Mouse (Mus musculus): ENCODE results near the gene Sgcd.
"Not testable (repeated sequence)": the region's sequence is repeated elsewhere in the genome, so short reads cannot be mapped to it uniquely, and the experiment has no call there.

The Sgcd gene

DNA sequence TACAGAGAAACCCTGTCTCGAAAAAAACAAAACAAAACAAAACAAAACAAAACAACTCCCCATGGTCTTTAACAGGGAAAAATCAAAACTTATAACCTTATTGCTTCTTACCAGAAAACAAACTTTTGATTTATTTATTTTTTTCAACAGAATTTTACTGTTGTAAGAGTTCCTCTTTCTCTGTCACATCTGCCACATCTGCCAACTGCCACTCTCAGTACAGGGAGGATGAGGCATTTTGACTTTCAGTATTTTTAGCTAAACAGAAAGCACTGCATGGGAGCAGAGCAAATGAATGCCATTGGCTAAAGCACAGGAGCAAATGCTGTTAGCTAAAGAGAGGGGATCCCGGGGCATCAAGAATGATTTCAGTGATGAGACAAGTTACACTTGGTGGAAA, 528.6 kb downstream of the Sgcd start:
- intact Hi-C loops (cut with DNase I) = no loop called here

GRCm38 (mm10) chr11:47459214-47459613, 529.6 kb downstream of the Sgcd start:
- intact Hi-C loops (cut with DNase I) = no loop called here

DNA sequence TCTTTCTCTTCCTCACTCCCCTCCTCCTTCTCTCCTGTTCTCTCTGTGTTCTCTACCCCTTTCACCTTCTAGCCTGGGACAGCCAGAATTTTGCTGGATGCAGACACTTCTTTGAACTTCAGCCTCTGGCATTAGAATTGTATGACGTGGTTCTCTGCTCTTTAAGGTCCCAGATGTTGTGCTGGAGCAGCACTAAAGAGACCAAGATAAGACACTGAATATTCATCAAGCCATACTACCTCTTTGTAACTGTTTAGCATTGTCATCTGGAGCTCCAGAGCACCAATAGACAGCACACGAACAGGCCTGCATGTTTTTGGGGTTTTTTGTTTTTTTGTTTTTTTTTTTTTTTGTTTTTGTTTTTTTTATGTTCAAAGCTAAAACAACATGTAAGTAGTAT, 541.0 kb downstream of the Sgcd start:
- intact Hi-C loops (cut with DNase I) = no loop called here

GRCm38 (mm10) chr11:47446337-47446736, 542.4 kb downstream of the Sgcd start:
- intact Hi-C loops (cut with DNase I) = no loop called here

DNA sequence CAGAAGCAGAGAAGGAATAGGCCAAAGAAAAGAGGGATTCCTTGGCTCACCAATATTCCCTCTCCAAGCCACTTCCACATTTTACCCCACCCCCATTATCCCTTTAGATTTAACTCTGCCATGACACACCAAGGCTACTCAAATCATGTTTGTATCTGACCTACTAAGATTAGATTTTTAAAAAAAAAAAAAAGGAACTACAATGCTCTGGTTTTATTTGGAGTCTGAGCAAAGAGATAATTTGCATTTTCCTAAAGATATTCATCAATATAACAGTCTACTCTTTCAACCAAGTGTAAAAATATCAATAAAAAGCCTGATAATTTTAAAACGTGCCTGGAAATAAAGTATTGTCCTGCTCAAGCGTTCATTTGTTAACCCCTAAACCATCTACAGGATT, 543.1 kb downstream of the Sgcd start:
- intact Hi-C loops (cut with DNase I) = no loop called here

GRCm38 (mm10) chr11:47442266-47442665, 546.5 kb downstream of the Sgcd start:
- intact Hi-C loops (cut with DNase I) = no loop called here

GRCm38 (mm10) chr11:47399607-47400006, 589.2 kb downstream of the Sgcd start:
- intact Hi-C loops (cut with DNase I) = no loop called here

- intact Hi-C loops (cut with DNase I) = not testable (repeated sequence)
These were observed 598.0 kb downstream of the Sgcd start for GRCm38 (mm10) chr11:47390798-47391197.

DNA sequence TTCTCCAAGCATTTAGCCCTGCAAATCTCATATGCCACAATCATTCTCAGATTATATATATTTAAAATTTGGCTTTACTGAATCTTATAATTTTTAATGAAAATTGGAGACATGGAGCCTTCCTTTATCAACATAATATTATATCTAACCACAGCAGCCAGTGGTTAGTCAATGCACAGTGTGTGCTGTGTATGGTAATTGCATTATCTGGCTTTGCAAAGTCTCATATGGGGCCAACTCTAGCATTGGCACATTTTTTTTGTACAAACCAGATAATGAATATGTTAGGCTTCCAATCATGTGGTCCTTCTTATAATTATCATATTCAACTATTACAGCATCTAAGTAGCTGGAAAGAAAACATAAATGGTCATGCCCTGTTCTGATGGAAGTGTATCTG, 599.4 kb downstream of the Sgcd start:
- intact Hi-C loops (cut with DNase I) = loop anchor here (10.0 kb wide), 1 partner anchor 525 kb away; no protein-coding TSS in a partner anchor

- intact Hi-C loops (cut with DNase I) = loop anchor here (10.0 kb wide), 1 partner anchor 523 kb away; no protein-coding TSS in a partner anchor
These were observed 601.0 kb downstream of the Sgcd start for GRCm38 (mm10) chr11:47387726-47388125.

- intact Hi-C loops (cut with DNase I) = loop anchor here (10.0 kb wide), 1 partner anchor 521 kb away; no protein-coding TSS in a partner anchor
These were observed 602.6 kb downstream of the Sgcd start for GRCm38 (mm10) chr11:47386136-47386535.

GRCm38 (mm10) chr11:47379630-47379958, 609.2 kb downstream of the Sgcd start:
- intact Hi-C loops (cut with DNase I) = no loop called here

- intact Hi-C loops (cut with DNase I) = no loop called here
These were observed 609.7 kb downstream of the Sgcd start for GRCm38 (mm10) chr11:47378843-47379629.

DNA sequence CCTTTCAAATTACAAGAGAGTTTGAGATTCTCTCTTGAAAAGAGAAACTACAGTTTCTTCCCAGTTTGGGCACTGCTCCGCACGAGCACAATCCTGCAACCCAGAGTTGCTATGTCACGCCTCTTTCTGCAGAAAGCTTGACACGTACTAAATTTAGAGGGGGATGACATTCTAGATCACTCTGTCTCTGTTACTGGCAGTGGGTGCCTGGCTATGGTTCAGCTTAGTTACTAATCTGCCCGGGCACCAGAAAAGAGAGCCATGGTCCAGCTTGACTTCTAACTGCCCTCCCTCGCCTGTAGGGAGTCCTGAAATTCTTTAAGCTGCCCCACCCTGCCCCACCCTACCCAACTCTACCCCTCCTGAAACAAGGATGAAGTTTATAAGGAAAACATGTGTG, 611.3 kb downstream of the Sgcd start:
- intact Hi-C loops (cut with DNase I) = no loop called here

- intact Hi-C loops (cut with DNase I) = no loop called here
These were observed 611.9 kb downstream of the Sgcd start for GRCm38 (mm10) chr11:47376915-47377314.

GRCm38 (mm10) chr11:47371616-47372015, 617.2 kb downstream of the Sgcd start:
- intact Hi-C loops (cut with DNase I) = no loop called here

DNA sequence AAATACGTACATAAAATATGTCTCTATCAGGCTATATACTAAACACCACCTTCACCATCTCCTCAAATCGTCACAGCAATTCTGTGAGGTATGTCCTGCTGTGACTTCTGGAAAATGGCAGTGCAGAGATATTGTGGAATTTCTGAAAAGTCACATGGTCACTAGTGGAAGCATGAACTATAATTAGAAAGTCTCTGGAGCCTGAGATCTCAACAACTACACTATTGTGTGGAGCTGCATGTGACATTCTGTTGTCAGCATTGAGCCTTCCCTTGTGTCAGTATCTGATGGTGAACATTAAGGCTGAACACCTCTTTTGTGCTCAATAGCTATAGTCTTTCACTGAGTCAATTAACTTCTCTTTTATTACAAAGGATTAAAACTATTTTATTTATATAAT, 637.2 kb downstream of the Sgcd start:
- intact Hi-C loops (cut with DNase I) = no loop called here

DNA sequence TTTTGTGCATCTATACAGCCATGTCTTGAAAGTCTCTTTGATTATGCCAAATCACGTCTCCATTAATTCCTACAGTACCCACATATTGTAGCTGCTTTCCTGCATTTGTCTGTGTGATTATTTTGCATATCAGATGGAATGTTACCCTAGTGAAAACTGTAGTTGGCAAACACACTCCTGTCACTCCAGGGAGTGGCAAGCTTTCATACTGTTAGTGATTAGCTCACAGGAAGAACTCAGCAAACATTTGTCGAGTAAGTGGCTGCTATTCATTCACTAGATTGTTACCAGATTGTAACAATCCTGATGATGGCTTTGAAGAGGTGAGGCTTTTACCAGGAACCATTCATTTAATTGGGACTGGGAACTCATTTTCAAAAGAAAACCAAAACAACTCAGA, 645.3 kb downstream of the Sgcd start:
- intact Hi-C loops (cut with DNase I) = no loop called here

DNA sequence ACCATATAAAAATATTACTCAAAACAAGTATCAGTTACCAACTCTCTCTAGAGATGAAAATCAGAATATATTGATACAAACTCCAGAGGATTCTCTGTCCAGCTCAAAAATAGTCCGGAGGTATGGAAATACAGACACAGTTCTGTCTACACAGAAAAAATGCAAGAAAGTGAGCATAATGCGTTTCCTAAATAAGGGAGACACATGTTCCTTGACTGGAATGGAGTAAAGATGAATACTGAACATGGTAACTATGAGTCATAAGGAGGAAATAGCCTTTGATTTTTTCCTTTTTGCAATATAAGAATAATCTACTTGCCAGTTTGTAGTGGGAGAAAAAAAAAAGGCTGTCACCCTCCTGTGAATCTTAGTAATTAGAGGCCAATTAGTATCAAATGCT, 655.1 kb downstream of the Sgcd start:
- intact Hi-C loops (cut with DNase I) = no loop called here

GRCm38 (mm10) chr11:47305579-47305978, 683.2 kb downstream of the Sgcd start:
- intact Hi-C loops (cut with DNase I) = no loop called here

GRCm38 (mm10) chr11:47304702-47305450, 683.9 kb downstream of the Sgcd start:
- intact Hi-C loops (cut with DNase I) = no loop called here

DNA sequence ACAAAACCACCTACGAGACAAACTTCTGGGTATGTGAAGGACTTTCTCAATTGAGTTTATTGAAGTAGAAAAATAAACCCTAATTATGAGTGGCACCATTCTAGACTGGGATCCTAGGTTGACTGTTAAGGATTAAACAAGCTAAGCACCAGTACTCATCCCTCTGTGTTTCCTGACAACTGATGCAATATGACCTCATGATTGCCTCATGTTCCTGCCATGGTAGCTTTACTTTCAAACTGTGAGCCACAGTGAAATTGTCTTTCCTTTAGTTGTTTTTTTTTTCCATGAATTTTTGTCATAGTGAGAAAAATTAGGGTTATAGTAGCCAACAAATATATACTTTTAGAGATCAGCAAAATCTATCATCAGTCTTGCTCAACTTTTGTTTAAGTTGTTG, 689.0 kb downstream of the Sgcd start:
- intact Hi-C loops (cut with DNase I) = no loop called here
